Mouse (Mus musculus): Measurements from ENCODE around the gene Il17rb.

Gene Il17rb

GRCm38 (mm10) chr14:30008733-30009575, at the start of gene Il17rb, which contains the start of gene Chdh:
Il17rb (minus strand) TSS chr14:30008896.
Chdh (plus strand) TSS chr14:30009023.
- DNase-seq (ENCODE audit: extremely low spot score, low read depth, low spot score) = no peak

- DNase-seq (ENCODE audit: extremely low spot score, low read depth, low spot score) = no peak
Observed at GRCm38 (mm10) chr14:30056031-30056766, 47.5 kb upstream of the Il17rb start.

- DNase-seq (ENCODE audit: extremely low spot score, low read depth, low spot score) = no peak
Observed at GRCm38 (mm10) chr14:30054922-30055321, 46.2 kb upstream of the Il17rb start.

- DNase-seq (ENCODE audit: extremely low spot score, low read depth, low spot score) = no peak
Observed at GRCm38 (mm10) chr14:30050280-30050679, 41.6 kb upstream of the Il17rb start.

- no peak for DNase-seq (ENCODE audit: extremely low spot score, low read depth, low spot score)
Observed at GRCm38 (mm10) chr14:30048049-30048448, 39.4 kb upstream of the Il17rb start.

- DNase-seq (ENCODE audit: extremely low spot score, low read depth, low spot score) = no peak
Observed at GRCm38 (mm10) chr14:30046976-30047375, 38.3 kb upstream of the Il17rb start.

GRCm38 (mm10) chr14:30045704-30046220, 37.1 kb upstream of the Il17rb start:
- no peak for DNase-seq (ENCODE audit: extremely low spot score, low read depth, low spot score)

- DNase-seq (ENCODE audit: extremely low spot score, low read depth, low spot score) = no peak
Observed at GRCm38 (mm10) chr14:30045239-30045638, 36.5 kb upstream of the Il17rb start.

GRCm38 (mm10) chr14:30043356-30043940, 34.8 kb upstream of the Il17rb start:
- no peak for DNase-seq (ENCODE audit: extremely low spot score, low read depth, low spot score)

GRCm38 (mm10) chr14:30041836-30042235, 33.1 kb upstream of the Il17rb start:
- no peak for DNase-seq (ENCODE audit: extremely low spot score, low read depth, low spot score)

GRCm38 (mm10) chr14:30039413-30039812, 30.7 kb upstream of the Il17rb start:
- no peak for DNase-seq (ENCODE audit: extremely low spot score, low read depth, low spot score)

- DNase-seq (ENCODE audit: extremely low spot score, low read depth, low spot score) = no peak
Observed at GRCm38 (mm10) chr14:30038431-30038830, 29.7 kb upstream of the Il17rb start.

GRCm38 (mm10) chr14:30033405-30033804, 24.7 kb upstream of the Il17rb start:
- no peak for DNase-seq (ENCODE audit: extremely low spot score, low read depth, low spot score)

- DNase-seq (ENCODE audit: extremely low spot score, low read depth, low spot score) = no peak
Observed at GRCm38 (mm10) chr14:30027378-30027777, 18.7 kb upstream of the Il17rb start.

GRCm38 (mm10) chr14:30024387-30024786, 15.7 kb upstream of the Il17rb start:
- DNase-seq (ENCODE audit: extremely low spot score, low read depth, low spot score) = no peak

- no peak for DNase-seq (ENCODE audit: extremely low spot score, low read depth, low spot score)
Observed at GRCm38 (mm10) chr14:30022471-30022870, 13.8 kb upstream of the Il17rb start.

GRCm38 (mm10) chr14:30019792-30020575, 11.3 kb upstream of the Il17rb start:
- DNase-seq (ENCODE audit: extremely low spot score, low read depth, low spot score) = no peak

GRCm38 (mm10) chr14:30019375-30019774, 10.7 kb upstream of the Il17rb start:
- DNase-seq (ENCODE audit: extremely low spot score, low read depth, low spot score) = no peak

- no peak for DNase-seq (ENCODE audit: extremely low spot score, low read depth, low spot score)
Observed at GRCm38 (mm10) chr14:30018846-30019245, 10.2 kb upstream of the Il17rb start.

GRCm38 (mm10) chr14:30018463-30018801, 9.7 kb upstream of the Il17rb start:
- DNase-seq (ENCODE audit: extremely low spot score, low read depth, low spot score) = no peak
